Mouse (Mus musculus): Measurements from ENCODE around the gene Fgfbp3.

DNA sequence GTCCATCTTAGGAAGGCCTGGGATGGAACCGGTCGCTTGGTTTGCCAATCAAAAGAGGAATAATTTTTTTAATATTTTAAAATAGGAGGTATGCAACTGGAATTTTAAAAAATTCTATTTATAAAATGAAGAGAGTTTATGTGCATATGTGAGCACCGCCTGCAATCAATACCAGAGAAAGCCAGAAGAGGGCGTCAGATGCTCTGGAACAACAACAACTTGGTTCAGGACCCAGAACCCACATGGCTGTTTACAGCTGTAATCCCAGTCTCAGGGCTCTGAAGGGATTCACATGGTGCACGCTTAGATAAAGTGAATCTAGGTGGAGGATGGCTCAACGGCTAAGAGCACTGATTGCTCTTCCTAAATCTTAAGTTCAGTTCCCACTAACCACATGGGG lies 36.3 kb downstream of the Fgfbp3 start:
- no peak for TF ChIP-seq EP300 (IDR thresholded peaks at IDR 0.05; ENCODE audit: low read depth)
- peak; percentile 53 for TF ChIP-seq CTCF (IDR thresholded peaks at IDR 0.05; ENCODE audit: low read depth)
